Mouse (Mus musculus) ES-E14 (cell line): ENCODE measurements around the gene Hmox2.

Experiments
- CHD2 ChIP-seq: IDR thresholded peaks from 2 replicates; pipeline ENCODE4 v1.6.1; 2014; ENCODE audit warnings: mild to moderate bottlenecking, low read depth, low read length, inconsistent platforms
- HCFC1 ChIP-seq: IDR thresholded peaks from 2 replicates; pipeline ENCODE4 v1.6.1; 2012; ENCODE audit warnings: low read length, inconsistent platforms, borderline replicate concordance; ENCODE audit not compliant: insufficient read depth
- MAFK ChIP-seq: IDR thresholded peaks from 2 replicates; pipeline ENCODE4 v1.6.1; 2014; ENCODE audit warnings: mild to moderate bottlenecking, low read depth, low read length, inconsistent platforms; ENCODE audit not compliant: insufficient read depth
- ZNF384 ChIP-seq: IDR thresholded peaks from 2 replicates; pipeline ENCODE4 v1.6.1; 2012; ENCODE audit warnings: low read depth, low read length, inconsistent platforms

GRCm38 (mm10) chr16:4683581-4684456 lies 42.3 kb upstream of the Hmox2 start:
- TF ChIP-seq HCFC1 (peak; percentile 94), ZNF384 (no peak), MAFK (no peak), CHD2 (no peak)
